25 mouse cellular contexts compared by ENCODE assay signal in the genomic region with DNA sequence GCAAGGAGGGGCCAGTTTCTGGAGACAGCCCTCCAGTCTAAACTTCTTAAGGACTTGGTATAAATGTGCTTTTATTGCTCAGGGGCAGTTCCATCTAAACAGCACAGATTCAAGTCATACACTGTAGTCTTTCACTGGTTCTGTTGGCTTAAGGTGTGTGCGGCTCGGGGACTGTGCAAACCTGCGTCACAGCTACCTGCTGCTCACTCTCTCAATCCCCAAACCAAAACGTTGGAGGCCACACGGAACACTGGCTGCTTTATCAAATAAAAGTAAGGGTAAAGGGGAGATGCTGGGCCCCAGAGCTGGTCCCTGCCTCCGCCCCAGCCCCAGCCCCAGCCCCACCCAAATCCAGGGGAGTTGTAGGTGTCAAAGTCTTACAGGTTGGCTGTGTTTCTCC.
A peak's percentile ranks its signal among the peaks of the same experiment; 100 is the strongest.
DNase-seq lines count a peak whose midpoint lies in the region; ATAC-seq lines count a peak whose summit lies in the region.
"Had no signal": no experiment of that assay in that cellular context is flagged by ENCODE, and none has a peak within 500 bp of the region (broad histone marks: within the 10 kb centered on the region; RNA-seq: fewer than 3 reads in every experiment).

No protein-coding gene starts in this region.

- no peaks in the 10 kb centered on the region for H3K36me3 ChIP-seq in heart, embryonic 13.5 days
- H3K36me3 ChIP-seq in embryonic facial prominence, embryonic 15.5 days: no peaks in the 10 kb centered on the region
- no peaks in the 10 kb centered on the region for H3K36me3 ChIP-seq in intestine, embryonic 16.5 days (ENCODE audit: control insufficient read depth, insufficient read depth, low read length)
- no peaks in the 10 kb centered on the region for H3K36me3 ChIP-seq in stomach, embryonic 14.5 days (ENCODE audit: control insufficient read depth, insufficient read depth, low read length)
- H3K36me3 ChIP-seq: midbrain, embryonic 10.5 days; neural tube, embryonic 13.5 days had no signal

- H3K4me1 ChIP-seq in heart, embryonic 13.5 days: 0 out of 2 replicates have a peak, but pooled peaks cover 4% of the 10 kb centered on the region
- H3K4me1 ChIP-seq in embryonic facial prominence, embryonic 15.5 days: no peaks in the 10 kb centered on the region
- no peaks in the 10 kb centered on the region for H3K4me1 ChIP-seq in intestine, embryonic 16.5 days (ENCODE audit: control insufficient read depth, insufficient read depth, low read length)
- no peaks in the 10 kb centered on the region for H3K4me1 ChIP-seq in stomach, embryonic 14.5 days (ENCODE audit: control insufficient read depth, insufficient read depth, low read length)
- H3K4me1 ChIP-seq: midbrain, embryonic 10.5 days; neural tube, embryonic 13.5 days had no signal

- no peaks in the 10 kb centered on the region for H3K27me3 ChIP-seq in heart, embryonic 13.5 days (replicated peaks)
- H3K27me3 ChIP-seq in embryonic facial prominence, embryonic 15.5 days: no peaks in the 10 kb centered on the region
- H3K27me3 ChIP-seq in intestine, embryonic 16.5 days (replicated peaks; ENCODE audit: control insufficient read depth, insufficient read depth, low read length): no peaks in the 10 kb centered on the region
- no peaks in the 10 kb centered on the region for H3K27me3 ChIP-seq in stomach, embryonic 14.5 days (ENCODE audit: control insufficient read depth, insufficient read depth, low read length)
- H3K27me3 ChIP-seq: forebrain, embryonic 13.5 days; neural tube, embryonic 13.5 days had no signal

- H3K4me3 ChIP-seq in heart, embryonic 13.5 days: no peak overlapping the region
- no peak overlapping the region for H3K4me3 ChIP-seq in embryonic facial prominence, embryonic 15.5 days (replicated peaks)
- H3K4me3 ChIP-seq in intestine, embryonic 16.5 days (ENCODE audit: low read length): no peak overlapping the region
- no peak overlapping the region for H3K4me3 ChIP-seq in stomach, embryonic 14.5 days (ENCODE audit: low read depth, low read length)
- H3K4me3 ChIP-seq: erythroblast, embryonic 14.5 days; forebrain, embryonic 13.5 days; midbrain, embryonic 10.5 days; myocyte; neural tube, embryonic 13.5 days had no signal

- H3K27ac ChIP-seq in heart, embryonic 13.5 days (replicated peaks): 0 out of 2 replicates have a peak overlapping the region, but pooled peaks have one; percentile 20
- H3K27ac ChIP-seq in embryonic facial prominence, embryonic 15.5 days (replicated peaks): no peak overlapping the region
- H3K27ac ChIP-seq in intestine, embryonic 16.5 days (ENCODE audit: low read length): no peak overlapping the region
- H3K27ac ChIP-seq in stomach, embryonic 14.5 days (ENCODE audit: low read length): no peak overlapping the region
- H3K27ac ChIP-seq: forebrain, embryonic 13.5 days; hindbrain, embryonic 14.5 days; midbrain, embryonic 10.5 days; neural tube, embryonic 13.5 days had no signal

- H3K9ac ChIP-seq in heart, embryonic 13.5 days: no peak overlapping the region
- H3K9ac ChIP-seq in embryonic facial prominence, embryonic 15.5 days: no peak overlapping the region
- no peak overlapping the region for H3K9ac ChIP-seq in intestine, embryonic 16.5 days (ENCODE audit: low read depth, low read length)
- no peak overlapping the region for H3K9ac ChIP-seq in stomach, embryonic 14.5 days (replicated peaks; ENCODE audit: low read depth, low read length)
- H3K9ac ChIP-seq: forebrain, embryonic 13.5 days; hindbrain, embryonic 14.5 days; neural tube, embryonic 13.5 days had no signal

- H3K9me3 ChIP-seq in heart, embryonic 13.5 days: no peaks in the 10 kb centered on the region
- H3K9me3 ChIP-seq in embryonic facial prominence, embryonic 15.5 days (replicated peaks): no peaks in the 10 kb centered on the region
- H3K9me3 ChIP-seq in intestine, embryonic 16.5 days (ENCODE audit: control insufficient read depth, low read length): no peaks in the 10 kb centered on the region
- H3K9me3 ChIP-seq in stomach, embryonic 14.5 days (ENCODE audit: control insufficient read depth, low read depth, low read length): no peaks in the 10 kb centered on the region
- H3K9me3 ChIP-seq: forebrain, embryonic 13.5 days; midbrain, embryonic 10.5 days; neural tube, embryonic 13.5 days had no signal

- no peak overlapping the region for H3K4me2 ChIP-seq in heart, embryonic 13.5 days
- no peak overlapping the region for H3K4me2 ChIP-seq in embryonic facial prominence, embryonic 15.5 days (replicated peaks)
- H3K4me2 ChIP-seq in intestine, embryonic 16.5 days (ENCODE audit: low read depth, low read length): no peak overlapping the region
- no peak overlapping the region for H3K4me2 ChIP-seq in stomach, embryonic 14.5 days (replicated peaks; ENCODE audit: low read depth, low read length)
- H3K4me2 ChIP-seq: forebrain, embryonic 13.5 days; hindbrain, embryonic 14.5 days; neural tube, embryonic 13.5 days had no signal

- intact Hi-C loops in heart, postnatal 25 days (cut with DNase I): loop anchor here (5.0 kb wide), 1 partner anchor 104 kb away; no protein-coding TSS in a partner anchor

- 69% methylated on average over 6 of the region's 6 CpGs for WGBS in heart, embryonic 13.5 days
- 85% methylated on average over 6 of the region's 6 CpGs for WGBS in embryonic facial prominence, embryonic 15.5 days
- WGBS in intestine, embryonic 16.5 days: 40% methylated on average over 6 of the region's 6 CpGs
- WGBS in stomach, embryonic 14.5 days: 52% methylated on average over 6 of the region's 6 CpGs

- DNase-seq in heart, postnatal 25 days (ENCODE audit: low spot score): no peak
- no peak for DNase-seq in spleen, adult 12 weeks (ENCODE audit: low spot score)
- DNase-seq in kidney, postnatal 14 days: no peak
- DNase-seq: adrenal gland, adult 2 months; cerebellum, adult 11 months; cerebellum, adult 9-11 months; gastrocnemius, postnatal 10 days; kidney, adult 11 months; layer of hippocampus, postnatal 36 days; lung, postnatal 4 days; retina, postnatal 1 day; right cerebral cortex, postnatal 25 days; thymus, adult 2 months; thymus, postnatal 4 days had no signal

- no peak for ATAC-seq in heart, embryonic 13.5 days (ENCODE audit: extremely low read depth, insufficient number of reproducible peaks, low FRiP score, low TSS enrichment)
- peak; percentile 57; the same call in 1 of the 2 replicates for ATAC-seq in embryonic facial prominence, embryonic 15.5 days (ENCODE audit: insufficient number of reproducible peaks, low FRiP score, low TSS enrichment, low read depth)
- peak; percentile 65; the same call in 1 of the 2 replicates for ATAC-seq in intestine, embryonic 16.5 days
- ATAC-seq in stomach, embryonic 14.5 days (ENCODE audit: insufficient number of reproducible peaks, insufficient read depth, low FRiP score, low read depth): peak; percentile 88
- ATAC-seq: forebrain, embryonic 13.5 days; midbrain, embryonic 16.5 days had no signal
